Mouse (Mus musculus): ENCODE results near the gene Nmt1. TPM values are rescaled to one million over a fixed set of nuclear protein-coding genes. Genes with fewer than 3 reads are reported as not detected.

The Nmt1 gene
- polyA plus RNA-seq, 1 experiment from 2014 or later = 51.3 TPM

DNA sequence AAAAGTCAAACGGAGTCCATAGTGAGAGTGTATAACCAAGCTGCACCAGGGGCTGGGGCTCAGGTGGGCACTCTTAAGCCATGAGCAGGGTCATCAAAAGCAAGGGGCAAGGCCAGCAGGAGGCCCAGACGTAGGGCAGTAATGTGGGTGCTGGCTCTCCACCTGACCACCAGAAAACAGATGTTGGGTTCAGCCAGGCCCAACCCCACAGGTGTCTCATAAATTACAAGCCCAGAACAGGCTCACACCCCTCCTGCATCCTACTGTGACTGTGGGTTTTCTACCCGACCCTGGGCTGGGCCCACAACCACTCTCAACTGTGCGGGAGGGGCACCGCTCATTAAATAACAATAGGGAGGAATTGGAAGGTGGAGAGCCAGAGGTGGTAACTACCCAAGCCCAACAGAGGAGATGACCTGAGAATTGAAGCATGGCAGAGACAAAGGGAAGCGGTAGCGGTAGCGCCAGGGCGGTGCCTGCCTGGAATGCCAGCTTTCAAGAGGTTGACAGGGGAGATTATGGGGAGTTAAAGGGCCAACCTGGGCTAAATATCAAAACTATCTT, 67.2 kb downstream of the Nmt1 start:
- no peak overlapping the region for H3K4me2 ChIP-seq
- no peaks in the 10 kb centered on the region for H3K9me3 ChIP-seq (ENCODE audit: control insufficient read depth, low read length)
- DNase-seq (ENCODE audit: low spot score, missing footprints) (no peak), ATAC-seq (ENCODE audit: low FRiP score) (no peak)
- H3K27me3 ChIP-seq (ENCODE audit: control insufficient read depth, insufficient read depth, low read length) = peaks cover 11% of the 10 kb centered on the region
- H3K4me1 ChIP-seq (ENCODE audit: control insufficient read depth, insufficient read depth, low read length) = peaks cover 7% of the 10 kb centered on the region
- no peaks in the 10 kb centered on the region for H3K36me3 ChIP-seq (ENCODE audit: control insufficient read depth, insufficient read depth, low read length)
- H3K27ac ChIP-seq (ENCODE audit: low read depth, low read length) = no peak overlapping the region
- 53% methylated on average over 9 of the region's 9 CpGs for WGBS
- H3K4me3 ChIP-seq (ENCODE audit: low read depth, low read length) = no peak overlapping the region
- no peak overlapping the region for H3K9ac ChIP-seq (ENCODE audit: low read length)

DNA sequence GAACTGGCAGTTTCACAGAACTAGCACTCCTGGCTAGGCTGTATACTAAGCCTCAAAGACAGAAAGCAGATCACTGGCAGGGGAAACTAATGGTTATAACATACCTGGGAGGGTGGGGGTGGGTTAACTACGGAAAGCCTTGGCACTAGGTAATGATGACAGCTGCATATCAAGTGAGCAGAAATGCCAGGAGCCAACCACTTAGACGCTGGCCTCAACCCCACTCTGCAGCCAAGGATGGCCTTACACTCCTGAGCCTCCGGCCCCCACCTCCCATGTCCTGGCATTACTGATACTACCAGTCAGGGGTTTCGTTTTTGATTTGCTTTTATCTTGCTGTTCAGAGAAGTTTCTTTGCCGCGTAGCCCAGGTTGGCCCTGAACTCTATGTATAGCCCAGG, 67.8 kb downstream of the Nmt1 start:
- peaks cover 7% of the 10 kb centered on the region for H3K4me1 ChIP-seq (ENCODE audit: control insufficient read depth, insufficient read depth, low read length)
- ATAC-seq (ENCODE audit: low FRiP score) (no peak), DNase-seq (ENCODE audit: low spot score, missing footprints) (no peak)
- H3K9ac ChIP-seq (ENCODE audit: low read length) = no peak overlapping the region
- 90% methylated on average over 6 of the region's 6 CpGs for WGBS
- peaks cover 17% of the 10 kb centered on the region for H3K27me3 ChIP-seq (ENCODE audit: control insufficient read depth, insufficient read depth, low read length)
- H3K36me3 ChIP-seq (ENCODE audit: control insufficient read depth, insufficient read depth, low read length) = no peaks in the 10 kb centered on the region
- H3K4me3 ChIP-seq (ENCODE audit: low read depth, low read length) = no peak overlapping the region
- H3K4me2 ChIP-seq = no peak overlapping the region
- no peak overlapping the region for H3K27ac ChIP-seq (ENCODE audit: low read depth, low read length)
- no peaks in the 10 kb centered on the region for H3K9me3 ChIP-seq (ENCODE audit: control insufficient read depth, low read length)

DNA sequence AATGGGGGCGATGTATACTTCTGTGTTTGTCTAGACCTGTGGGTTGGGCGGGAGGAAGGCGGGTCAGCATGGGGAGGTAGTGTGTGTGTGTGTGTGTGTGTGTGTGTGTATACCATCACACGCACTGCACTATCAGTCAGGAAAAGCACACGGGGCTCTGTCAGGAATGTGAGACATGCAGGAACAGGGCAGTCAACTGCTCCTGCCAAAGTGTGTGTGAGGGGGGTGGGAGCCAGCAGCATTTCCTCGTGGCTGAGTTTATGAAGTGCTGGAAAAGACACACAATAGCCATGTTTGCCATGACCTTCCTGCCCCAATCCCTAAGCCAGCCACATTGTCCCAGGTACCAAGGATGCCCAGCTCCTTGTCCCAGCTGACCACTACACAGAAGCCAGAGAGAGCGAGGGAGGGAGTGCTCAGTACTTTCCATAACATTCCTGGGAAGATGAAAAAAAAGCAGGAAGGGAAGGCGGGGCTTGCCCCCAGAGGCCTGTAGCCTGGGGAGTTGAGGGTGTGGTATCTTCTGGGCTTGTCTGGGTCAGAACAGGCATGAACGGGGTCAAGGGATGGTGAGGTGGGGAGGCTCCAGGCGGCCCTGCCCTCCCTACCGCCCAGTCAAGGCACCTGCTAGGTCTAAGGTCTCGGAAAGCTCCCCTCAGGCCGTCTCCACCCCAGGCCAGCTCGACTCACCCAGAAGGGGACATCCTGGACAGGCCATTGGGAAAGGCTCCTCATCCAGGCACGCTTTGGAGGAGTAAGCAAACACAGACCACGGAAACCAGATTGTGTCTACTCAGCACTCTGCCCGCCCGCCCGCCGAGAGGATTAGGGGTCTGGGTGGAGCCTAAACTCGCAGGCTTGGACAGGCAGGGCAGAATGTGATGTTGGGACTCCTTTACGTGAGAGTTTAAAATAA, 69.2 kb downstream of the Nmt1 start:
- Histone ChIP-seq H3K9me3 (ENCODE audit: control insufficient read depth, low read length) (no peaks in the 10 kb centered on the region), H3K4me2 (peak overlapping the region; percentile 25; the same call in 1 of the 2 replicates), H3K4me1 (ENCODE audit: control insufficient read depth, insufficient read depth, low read length) (peaks cover 16% of the 10 kb centered on the region), H3K4me3 (ENCODE audit: low read depth, low read length) (no peak overlapping the region), H3K27me3 (ENCODE audit: control insufficient read depth, insufficient read depth, low read length) (peaks cover 31% of the 10 kb centered on the region), H3K9ac (ENCODE audit: low read length) (0 out of 2 replicates have a peak overlapping the region, but pooled peaks have one; percentile 9), H3K36me3 (ENCODE audit: control insufficient read depth, insufficient read depth, low read length) (no peaks in the 10 kb centered on the region), H3K27ac (ENCODE audit: low read depth, low read length) (no peak overlapping the region)
- DNase-seq (ENCODE audit: low spot score, missing footprints) = peak; percentile 91
- no peak for ATAC-seq (ENCODE audit: low FRiP score)
- WGBS = 19% methylated on average over 22 of the region's 22 CpGs

DNA sequence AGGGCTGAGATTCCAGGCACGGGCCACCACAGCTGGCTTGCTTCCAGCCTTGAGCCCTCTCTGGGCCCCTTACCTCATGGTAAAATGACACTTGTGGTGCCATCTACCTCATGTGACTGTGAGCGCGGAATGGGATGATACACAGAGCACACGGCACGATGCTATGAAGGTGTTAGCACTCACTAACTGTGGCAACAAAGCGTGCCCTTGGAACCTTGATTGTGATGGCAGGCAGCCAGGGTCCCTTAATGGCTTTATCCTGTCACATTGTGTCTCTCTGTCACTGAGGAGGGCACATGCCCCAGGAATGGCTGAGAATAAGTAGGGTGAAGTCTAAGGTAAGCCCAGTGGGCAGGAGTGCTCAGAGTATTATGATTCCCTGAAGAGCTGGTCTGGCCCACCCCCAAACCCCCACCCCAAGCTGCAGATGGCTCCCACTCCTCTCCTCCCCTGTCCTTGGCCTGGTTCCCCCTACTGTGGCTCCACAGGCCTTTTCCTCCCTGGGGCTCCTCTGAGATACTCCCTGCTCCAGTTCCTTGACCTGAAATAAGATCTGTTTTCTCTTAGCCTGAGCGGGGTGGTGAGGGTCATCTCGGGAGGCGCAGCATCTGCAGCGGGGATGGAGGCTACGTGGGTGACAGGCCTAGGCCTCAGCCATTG, 70.7 kb downstream of the Nmt1 start:
- 70% methylated on average over 11 of the region's 11 CpGs for WGBS
- Histone ChIP-seq H3K4me2 (no peak overlapping the region), H3K27ac (ENCODE audit: low read depth, low read length) (no peak overlapping the region), H3K4me1 (ENCODE audit: control insufficient read depth, insufficient read depth, low read length) (peaks cover 20% of the 10 kb centered on the region), H3K27me3 (ENCODE audit: control insufficient read depth, insufficient read depth, low read length) (peaks cover 32% of the 10 kb centered on the region), H3K4me3 (ENCODE audit: low read depth, low read length) (no peak overlapping the region), H3K36me3 (ENCODE audit: control insufficient read depth, insufficient read depth, low read length) (no peaks in the 10 kb centered on the region), H3K9me3 (ENCODE audit: control insufficient read depth, low read length) (no peaks in the 10 kb centered on the region), H3K9ac (ENCODE audit: low read length) (peak overlapping the region; percentile 9; the same call in 1 of the 2 replicates)
- DNase-seq (ENCODE audit: low spot score, missing footprints) (no peak), ATAC-seq (ENCODE audit: low FRiP score) (no peak)

DNA sequence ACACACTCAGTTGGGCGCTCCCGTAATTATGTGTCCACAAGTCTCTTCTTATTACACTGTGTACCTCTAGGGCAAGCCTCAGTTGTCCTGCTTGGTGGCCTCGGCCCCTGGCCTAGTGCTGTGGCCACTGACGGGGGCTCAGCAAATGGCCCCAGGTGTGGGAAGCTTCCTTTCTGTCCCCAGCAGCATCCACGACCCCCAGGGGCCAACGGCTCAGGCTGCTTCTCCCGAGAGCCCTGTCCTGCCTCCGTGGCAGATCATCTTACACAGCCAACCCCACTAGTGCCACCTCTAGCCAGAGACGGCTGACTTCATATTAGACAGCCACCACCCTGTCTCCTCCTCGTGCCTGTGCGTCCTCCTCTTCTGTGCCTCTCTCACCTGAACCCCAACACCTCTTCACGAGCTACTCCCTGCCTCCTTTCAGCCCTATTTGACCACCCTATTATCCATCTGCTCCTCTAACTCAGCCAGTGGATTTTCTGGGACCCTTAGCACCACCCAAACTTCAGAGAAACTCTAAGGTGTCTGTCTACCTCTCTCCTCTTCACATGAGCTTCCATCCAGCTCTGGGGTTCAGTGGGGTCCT, 71.5 kb downstream of the Nmt1 start:
- H3K27ac ChIP-seq (ENCODE audit: low read depth, low read length) = no peak overlapping the region
- H3K4me1 ChIP-seq (ENCODE audit: control insufficient read depth, insufficient read depth, low read length) = peaks cover 20% of the 10 kb centered on the region
- H3K4me2 ChIP-seq = no peak overlapping the region
- no peak for ATAC-seq (ENCODE audit: low FRiP score)
- no peak overlapping the region for H3K9ac ChIP-seq (ENCODE audit: low read length)
- peaks cover 32% of the 10 kb centered on the region for H3K27me3 ChIP-seq (ENCODE audit: control insufficient read depth, insufficient read depth, low read length)
- 51% methylated on average over 12 of the region's 12 CpGs for WGBS
- H3K9me3 ChIP-seq (ENCODE audit: control insufficient read depth, low read length) = no peaks in the 10 kb centered on the region
- no peaks in the 10 kb centered on the region for H3K36me3 ChIP-seq (ENCODE audit: control insufficient read depth, insufficient read depth, low read length)
- DNase-seq (ENCODE audit: low spot score, missing footprints) = no peak
- H3K4me3 ChIP-seq (ENCODE audit: low read depth, low read length) = no peak overlapping the region

GRCm38 (mm10) chr11:103100361-103100760, 72.4 kb downstream of the Nmt1 start:
- ATAC-seq (ENCODE audit: low FRiP score) = no peak
- H3K4me3 ChIP-seq (ENCODE audit: low read depth, low read length) = no peak overlapping the region

GRCm38 (mm10) chr11:103101481-103101865, 73.5 kb downstream of the Nmt1 start, which contains the start of the genes Plcd3 and Acbd4:
Plcd3 (minus strand) TSS chr11:103101658.
Acbd4 (plus strand) TSS chr11:103101682.
- WGBS = under 1% methylated on average over 34 of the region's 34 CpGs
- ATAC-seq (ENCODE audit: low FRiP score) (peak; percentile 26; the same call in 1 of the 2 replicates), DNase-seq (ENCODE audit: low spot score, missing footprints) (peak; percentile 95)
- Histone ChIP-seq H3K4me2 (peak within 1 kb of the TSS; percentile 68), H3K36me3 (ENCODE audit: control insufficient read depth, insufficient read depth, low read length) (no peaks in the 10 kb centered on the region), H3K9ac (ENCODE audit: low read length) (peak within 1 kb of the TSS; percentile 59), H3K27ac (ENCODE audit: low read depth, low read length) (no peak within 1 kb of the TSS), H3K9me3 (ENCODE audit: control insufficient read depth, low read length) (no peaks in the 10 kb centered on the region), H3K27me3 (ENCODE audit: control insufficient read depth, insufficient read depth, low read length) (peaks cover 32% of the 10 kb centered on the region), H3K4me1 (ENCODE audit: control insufficient read depth, insufficient read depth, low read length) (peaks cover 20% of the 10 kb centered on the region), H3K4me3 (ENCODE audit: low read depth, low read length) (peak within 1 kb of the TSS; percentile 47)

More at GRCm38 (mm10) chr11:103100361-103100760, 72.4 kb downstream of the Nmt1 start:
- Histone ChIP-seq H3K4me2 (no peak overlapping the region), H3K27me3 (ENCODE audit: control insufficient read depth, insufficient read depth, low read length) (peaks cover 32% of the 10 kb centered on the region), H3K27ac (ENCODE audit: low read depth, low read length) (no peak overlapping the region), H3K9me3 (ENCODE audit: control insufficient read depth, low read length) (no peaks in the 10 kb centered on the region), H3K4me1 (ENCODE audit: control insufficient read depth, insufficient read depth, low read length) (peaks cover 20% of the 10 kb centered on the region), H3K36me3 (ENCODE audit: control insufficient read depth, insufficient read depth, low read length) (no peaks in the 10 kb centered on the region), H3K9ac (ENCODE audit: low read length) (no peak overlapping the region)
- no peak for DNase-seq (ENCODE audit: low spot score, missing footprints)
- 72% methylated on average over 8 of the region's 8 CpGs for WGBS

DNA sequence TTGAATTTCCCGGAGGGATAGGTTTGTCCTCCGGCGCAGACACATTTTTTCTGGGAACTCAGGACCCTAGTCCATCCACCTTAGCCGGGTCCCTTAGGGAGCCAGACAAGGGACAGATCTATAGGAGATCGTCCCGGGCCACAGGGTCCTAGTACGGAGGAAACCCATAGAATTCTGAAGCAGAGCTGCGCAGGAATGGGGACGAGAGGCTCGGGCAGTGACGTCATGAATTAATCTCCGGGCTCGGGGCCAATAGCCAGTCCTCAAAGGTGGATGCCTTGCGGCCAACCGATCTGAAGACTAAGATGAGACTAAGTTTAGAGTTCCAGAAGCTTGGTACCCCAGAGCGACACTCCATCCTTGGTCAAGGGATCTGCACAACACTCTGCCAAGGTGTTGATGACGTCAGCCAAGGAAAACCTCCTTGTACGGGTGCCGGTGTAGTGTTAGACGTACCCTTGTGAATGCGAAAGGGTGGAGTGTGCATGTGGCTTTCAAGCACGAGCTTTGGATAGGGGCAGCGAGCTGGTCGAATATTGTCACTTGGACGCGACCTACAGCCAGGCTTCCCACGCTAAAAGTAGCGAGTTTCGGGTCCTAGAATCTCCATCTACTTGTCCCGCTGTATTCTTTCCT, 74.0 kb downstream of the Nmt1 start:
- Histone ChIP-seq H3K27ac (ENCODE audit: low read depth, low read length) (no peak overlapping the region), H3K4me1 (ENCODE audit: control insufficient read depth, insufficient read depth, low read length) (peaks cover 20% of the 10 kb centered on the region), H3K27me3 (ENCODE audit: control insufficient read depth, insufficient read depth, low read length) (peaks cover 32% of the 10 kb centered on the region), H3K4me3 (ENCODE audit: low read depth, low read length) (peak overlapping the region; percentile 47), H3K9me3 (ENCODE audit: control insufficient read depth, low read length) (no peaks in the 10 kb centered on the region), H3K4me2 (peak overlapping the region; percentile 68), H3K9ac (ENCODE audit: low read length) (peak overlapping the region; percentile 59), H3K36me3 (ENCODE audit: control insufficient read depth, insufficient read depth, low read length) (no peaks in the 10 kb centered on the region)
- 2% methylated on average over 30 of the region's 30 CpGs for WGBS
- peak; percentile 95 for DNase-seq (ENCODE audit: low spot score, missing footprints)
- ATAC-seq (ENCODE audit: low FRiP score) = peak; percentile 19
